Mouse (Mus musculus) erythroblast, adult 5-6 weeks (primary cell): ENCODE data around the gene Btbd9. TPM values are rescaled to one million over a fixed set of nuclear protein-coding genes. Genes with fewer than 3 reads are reported as not detected.

Source experiments
- ATAC-seq: replicated peaks from 2 replicates; pipeline ENCODE4 v1.8.0; 2016; ENCODE audit warnings: moderate number of reproducible peaks, mild to moderate bottlenecking, moderate TSS enrichment, inconsistent platforms; ENCODE audit not compliant: poor library complexity, low FRiP score, severe bottlenecking
- total RNA-seq, 2 experiments: library from RNA; stranded (forward) in 1 of 2; stranded (reverse) in 1 of 2; fragments of 150-400 nt in 1 of 2; fragments of 200-764, 138-1000 nt in 1 of 2; gene quantifications; 2 replicates each; pipeline versions ENCODE4 v1.2.3 to v1.2.4; 2015 to 2017; ENCODE audit warnings: low replicate concordance in 2 of 2

The Btbd9 gene
- total RNA-seq, 2 experiments from 2014 or later: 6.3 to 6.5 TPM

- ATAC-seq: no peak
Observed at GRCm38 (mm10) chr17:30241061-30241460, 335.2 kb downstream of the Btbd9 start.

GRCm38 (mm10) chr17:30240659-30241058 lies 335.6 kb downstream of the Btbd9 start:
- no peak for ATAC-seq

- no peak for ATAC-seq
Observed at GRCm38 (mm10) chr17:30239458-30239857, 336.8 kb downstream of the Btbd9 start.

GRCm38 (mm10) chr17:30237600-30237999 lies 338.7 kb downstream of the Btbd9 start:
- no peak for ATAC-seq

GRCm38 (mm10) chr17:30236611-30237010 lies 339.7 kb downstream of the Btbd9 start:
- no peak for ATAC-seq

GRCm38 (mm10) chr17:30235380-30235779 lies 340.9 kb downstream of the Btbd9 start:
- ATAC-seq: no peak

GRCm38 (mm10) chr17:30232698-30233097 lies 343.6 kb downstream of the Btbd9 start:
- no peak for ATAC-seq

- no peak for ATAC-seq
Observed at GRCm38 (mm10) chr17:30231483-30231882, 344.8 kb downstream of the Btbd9 start.

- ATAC-seq: no peak
Observed at GRCm38 (mm10) chr17:30230428-30230827, 345.9 kb downstream of the Btbd9 start.

GRCm38 (mm10) chr17:30228439-30229215 lies 347.7 kb downstream of the Btbd9 start:
- ATAC-seq: no peak

- no peak for ATAC-seq
Observed at GRCm38 (mm10) chr17:30225030-30225740, 351.1 kb downstream of the Btbd9 start.

GRCm38 (mm10) chr17:30222837-30223236 lies 353.5 kb downstream of the Btbd9 start:
- ATAC-seq: no peak

GRCm38 (mm10) chr17:30222361-30222760 lies 353.9 kb downstream of the Btbd9 start:
- ATAC-seq: no peak

- no peak for ATAC-seq
Observed at GRCm38 (mm10) chr17:30221677-30222076, 354.6 kb downstream of the Btbd9 start.

GRCm38 (mm10) chr17:30215741-30216140 lies 360.5 kb downstream of the Btbd9 start:
- no peak for ATAC-seq

GRCm38 (mm10) chr17:30214393-30214792 lies 361.9 kb downstream of the Btbd9 start:
- no peak for ATAC-seq

- no peak for ATAC-seq
Observed at GRCm38 (mm10) chr17:30213371-30213770, 362.9 kb downstream of the Btbd9 start.

- ATAC-seq: no peak
Observed at GRCm38 (mm10) chr17:30212647-30213046, 363.6 kb downstream of the Btbd9 start.

- ATAC-seq: no peak
Observed at GRCm38 (mm10) chr17:30210936-30211335, 365.4 kb downstream of the Btbd9 start.

GRCm38 (mm10) chr17:30210262-30210661 lies 366.0 kb downstream of the Btbd9 start:
- ATAC-seq: no peak
